In genomic region chr8:95549871-95550829, GRCm38 (mm10) we compare ENCODE assay signal across 19 mouse cellular contexts. TPM values are rescaled to one million over a fixed set of nuclear protein-coding genes. Genes with fewer than 3 reads are reported as not detected.
DNase-seq lines count a peak whose midpoint lies in the region; ATAC-seq lines count a peak whose summit lies in the region.
"Had no signal": no experiment of that assay in that cellular context is flagged by ENCODE, and none has a peak within 500 bp of the region (broad histone marks: within the 10 kb centered on the region; RNA-seq: fewer than 3 reads in every experiment).

No protein-coding gene starts in this region.

- WGBS in hindbrain, embryonic 14.5 days = 42% methylated on average over 16 of the region's 16 CpGs
- 54% methylated on average over 16 of the region's 16 CpGs for WGBS in neural tube, embryonic 13.5 days
- 55% methylated on average over 16 of the region's 16 CpGs for WGBS in intestine, embryonic 15.5 days

- H3K4me3 ChIP-seq in hindbrain, embryonic 14.5 days (replicated peaks; ENCODE audit: low read length) = no peak overlapping the region
- H3K4me3 ChIP-seq in neural tube, embryonic 13.5 days = no peak overlapping the region
- H3K4me3 ChIP-seq in intestine, embryonic 15.5 days (replicated peaks) = no peak overlapping the region
- H3K4me3 ChIP-seq: embryonic facial prominence, embryonic 15.5 days; liver, embryonic 15.5 days; megakaryocyte, embryonic 14.5 days had no signal

- H3K9me3 ChIP-seq in hindbrain, embryonic 14.5 days (ENCODE audit: control insufficient read depth, low read length) = no peaks in the 10 kb centered on the region
- H3K9me3 ChIP-seq in neural tube, embryonic 13.5 days = no peaks in the 10 kb centered on the region
- H3K9me3 ChIP-seq in intestine, embryonic 15.5 days = no peaks in the 10 kb centered on the region
- H3K9me3 ChIP-seq: embryonic facial prominence, embryonic 15.5 days; liver, embryonic 15.5 days had no signal

- intact Hi-C loops in left cerebral cortex, postnatal 25 days (cut with DNase I) = no loop called here

- ATAC-seq in hindbrain, embryonic 14.5 days (ENCODE audit: low FRiP score) = peak; percentile 74
- peak; percentile 80 for ATAC-seq in neural tube, embryonic 13.5 days (ENCODE audit: low read depth)
- no peak for ATAC-seq in intestine, embryonic 15.5 days

- no peaks in the 10 kb centered on the region for H3K27me3 ChIP-seq in hindbrain, embryonic 14.5 days (ENCODE audit: control insufficient read depth, insufficient read depth, low read length)
- H3K27me3 ChIP-seq in neural tube, embryonic 13.5 days = no peaks in the 10 kb centered on the region
- no peaks in the 10 kb centered on the region for H3K27me3 ChIP-seq in intestine, embryonic 15.5 days (replicated peaks)
- H3K27me3 ChIP-seq: embryonic facial prominence, embryonic 15.5 days; liver, embryonic 15.5 days had no signal

- H3K4me2 ChIP-seq in hindbrain, embryonic 14.5 days (replicated peaks) = peak overlapping the region; percentile 17; the same call in 1 of the 2 replicates
- no peak overlapping the region for H3K4me2 ChIP-seq in neural tube, embryonic 13.5 days
- H3K4me2 ChIP-seq in intestine, embryonic 15.5 days (replicated peaks) = no peak overlapping the region
- H3K4me2 ChIP-seq: embryonic facial prominence, embryonic 15.5 days; liver, embryonic 15.5 days had no signal

- no peaks in the 10 kb centered on the region for H3K36me3 ChIP-seq in hindbrain, embryonic 14.5 days (replicated peaks; ENCODE audit: control insufficient read depth, insufficient read depth)
- H3K36me3 ChIP-seq in neural tube, embryonic 13.5 days = no peaks in the 10 kb centered on the region
- no peaks in the 10 kb centered on the region for H3K36me3 ChIP-seq in intestine, embryonic 15.5 days
- H3K36me3 ChIP-seq: embryonic facial prominence, embryonic 15.5 days; liver, embryonic 15.5 days had no signal

- peaks cover 9% of the 10 kb centered on the region for H3K4me1 ChIP-seq in hindbrain, embryonic 14.5 days (replicated peaks; ENCODE audit: control insufficient read depth, insufficient read depth, low read length)
- H3K4me1 ChIP-seq in neural tube, embryonic 13.5 days (replicated peaks) = peaks cover 18% of the 10 kb centered on the region
- H3K4me1 ChIP-seq in intestine, embryonic 15.5 days (replicated peaks) = no peaks in the 10 kb centered on the region
- H3K4me1 ChIP-seq: embryonic facial prominence, embryonic 15.5 days; liver, embryonic 15.5 days; megakaryocyte, embryonic 14.5 days had no signal

- DNase-seq in left cerebral cortex, postnatal 25 days (ENCODE audit: low spot score in 2 of 2) = peak; percentile 22
- no peak for DNase-seq in left cerebral cortex, adult 8-10 months (ENCODE audit: low spot score in 2 of 2)
- peak; percentile 26 for DNase-seq in embryo, embryonic 11 days
- DNase-seq in hindbrain, embryonic 14.5 days (ENCODE audit: low spot score) = peak; percentile 70
- no peak for DNase-seq in thymus, postnatal 14 days
- no peak for DNase-seq in spleen, adult 18-20 months
- DNase-seq: adrenal gland, adult 2 months; cerebellum, adult 11-12 months; kidney, adult 2 months; thymus, adult 18-20 months had no signal

- peak overlapping the region; percentile 70 for H3K27ac ChIP-seq in hindbrain, embryonic 14.5 days
- H3K27ac ChIP-seq in neural tube, embryonic 13.5 days (replicated peaks) = peak overlapping the region; percentile 54
- no peak overlapping the region for H3K27ac ChIP-seq in intestine, embryonic 15.5 days
- H3K27ac ChIP-seq: embryonic facial prominence, embryonic 15.5 days; liver, embryonic 15.5 days had no signal

- H3K9ac ChIP-seq in hindbrain, embryonic 14.5 days = no peak overlapping the region
- peak overlapping the region; percentile 45; the same call in 1 of the 2 replicates for H3K9ac ChIP-seq in neural tube, embryonic 13.5 days
- H3K9ac ChIP-seq in intestine, embryonic 15.5 days = no peak overlapping the region
- H3K9ac ChIP-seq: embryonic facial prominence, embryonic 15.5 days; liver, embryonic 15.5 days had no signal

RNA-seq across cellular contexts. Expression of gene Ccdc113, which starts 16.3 kb away (rescaled TPM):
- 1 to 10 TPM; 2.0 to 2.2 TPM for total RNA-seq in left cerebral cortex, postnatal 25 days (2021)
- 1 to 10 TPM; 2.2 to 4.2 (median 3.4) TPM for total RNA-seq in left cerebral cortex, adult 8-10 months (2022)
- polyA plus RNA-seq in hindbrain, embryonic 14.5 days (2014; fragmentation: Nextera tagmentation; extraction: Ambion mirVana) = 3.1 and 3.4 TPM in 2 replicates
- 0.54 and 1.5 TPM in 2 replicates for polyA plus RNA-seq in neural tube, embryonic 13.5 days (2015; fragmentation: Nextera tagmentation; extraction: Ambion mirVana)
- polyA plus RNA-seq in intestine, embryonic 15.5 days (2015; fragmentation: Nextera tagmentation; extraction: Ambion mirVana) = 0.18 and 0.21 TPM in 2 replicates
- total RNA-seq: gastrocnemius, adult 8-10 months had no signal
- polyA plus RNA-seq: adrenal gland, adult 2 months; liver, embryonic 15.5 days; small intestine, adult 2 months had no signal

RNA-seq across cellular contexts. Expression of gene Prss54, which starts 26.0 kb away (rescaled TPM):
- not detected for total RNA-seq in left cerebral cortex, postnatal 25 days (2021)
- not detected for total RNA-seq in left cerebral cortex, adult 8-10 months (2022)
- not detected in 2 replicates for polyA plus RNA-seq in hindbrain, embryonic 14.5 days (2014; fragmentation: Nextera tagmentation; extraction: Ambion mirVana)
- polyA plus RNA-seq in neural tube, embryonic 13.5 days (2015; fragmentation: Nextera tagmentation; extraction: Ambion mirVana) = not detected in 2 replicates
- polyA plus RNA-seq in intestine, embryonic 15.5 days (2015; fragmentation: Nextera tagmentation; extraction: Ambion mirVana) = not detected in 2 replicates
- total RNA-seq: adrenal gland, adult 2 months; gastrocnemius, adult 8-10 months; layer of hippocampus, postnatal 25 days had no signal
- polyA plus RNA-seq: adrenal gland, adult 2 months; embryonic facial prominence, embryonic 15.5 days; heart, embryonic 14.5 days; kidney, adult 2 months; liver, embryonic 15.5 days; small intestine, adult 2 months had no signal

Comparison
In these comparisons a context has a peak if more than half of its experiments do, and no peak if none do; other contexts are left out.
1. DNase-seq: peak in left cerebral cortex, postnatal 25 days (2 of 2), embryo, embryonic 11 days (single experiment) and hindbrain, embryonic 14.5 days (single experiment); none in left cerebral cortex, adult 8-10 months (0 of 2), thymus, postnatal 14 days (single experiment) and spleen, adult 18-20 months (0 of 2).